Mouse (Mus musculus): ENCODE data around the gene Mpzl3. TPM values are rescaled to one million over a fixed set of nuclear protein-coding genes. Genes with fewer than 3 reads are reported as not detected.

Mpzl3 gene
- polyA plus RNA-seq, 1 experiment from 2014 or later: 1.3 TPM

DNA sequence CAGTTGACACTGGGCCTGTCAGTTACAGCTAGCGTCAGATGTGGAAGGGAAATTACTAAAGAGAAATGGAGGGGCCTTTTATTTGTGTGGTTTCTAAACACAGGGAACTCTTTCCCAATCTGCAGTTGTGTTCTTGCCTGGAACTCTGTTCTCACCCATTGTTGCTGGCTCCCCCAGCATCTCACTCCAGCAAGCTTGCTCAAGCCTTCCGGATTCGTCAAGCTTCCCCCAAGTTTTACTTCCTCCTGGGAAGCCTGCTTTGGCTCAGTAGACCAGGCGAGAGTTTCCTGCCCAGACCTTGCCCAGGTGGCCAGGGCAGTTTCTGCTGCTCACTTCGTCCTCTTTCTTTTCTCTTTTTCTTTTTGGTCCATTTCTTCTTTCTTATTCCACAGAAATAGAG is 29.6 kb downstream of the Mpzl3 start:
- H3K9me3 ChIP-seq (replicated peaks; ENCODE audit: control insufficient read depth, low read length): no peaks in the 10 kb centered on the region
- DNase-seq (ENCODE audit: low spot score): no peak

DNA sequence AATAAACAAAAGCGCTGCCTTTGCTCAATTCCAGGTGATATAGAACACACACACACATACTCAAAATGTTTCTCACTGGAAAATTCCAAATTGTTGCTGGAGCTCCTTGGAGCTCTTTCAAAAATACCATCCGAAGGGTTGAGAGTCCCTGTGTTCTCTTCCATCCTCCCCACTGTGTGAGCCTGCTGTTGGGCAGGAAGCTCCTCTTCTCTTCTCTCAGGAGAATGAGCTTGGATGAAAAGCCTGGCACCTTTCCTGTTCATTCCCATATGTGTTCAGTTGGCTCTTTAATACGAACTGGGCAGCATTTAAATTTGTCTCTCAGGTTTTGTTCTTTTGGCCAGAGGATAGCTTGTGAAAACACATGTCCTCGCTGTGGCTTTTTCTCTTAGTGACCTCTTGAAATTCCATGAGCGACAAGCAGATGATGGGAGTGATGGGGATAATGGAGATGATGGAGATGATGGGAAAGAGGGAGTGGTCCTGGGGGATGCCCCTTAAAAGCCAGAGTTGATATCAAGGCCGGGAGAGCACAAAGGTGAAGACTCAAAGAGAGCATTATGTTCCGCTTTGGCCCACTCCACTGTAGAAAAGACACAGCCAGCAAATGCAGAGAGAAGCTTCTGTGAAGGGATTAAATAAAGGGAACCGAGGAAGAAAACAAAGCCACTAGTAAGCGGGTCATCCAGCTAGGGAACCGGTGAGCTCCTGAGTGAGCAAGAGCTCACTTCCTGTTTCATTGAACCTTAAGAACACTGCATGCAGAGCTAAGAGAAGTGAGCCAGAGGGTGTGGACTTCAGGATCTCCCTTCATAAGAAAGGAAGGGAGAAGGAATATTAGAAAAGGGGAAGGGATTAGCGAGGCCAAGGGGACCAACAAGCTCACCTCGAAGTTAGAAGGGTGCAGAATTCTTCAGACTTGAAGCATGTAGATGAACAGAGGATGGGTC is 31.0 kb downstream of the Mpzl3 start:
- Histone ChIP-seq H3K9me3 (replicated peaks; ENCODE audit: control insufficient read depth, low read length) (no peaks in the 10 kb centered on the region), H3K4me1 (ENCODE audit: control insufficient read depth, insufficient read depth, low read length) (no peaks in the 10 kb centered on the region), H3K4me3 (ENCODE audit: low read depth, low read length) (no peak overlapping the region), H3K36me3 (ENCODE audit: control insufficient read depth, insufficient read depth, low read length) (no peaks in the 10 kb centered on the region), H3K9ac (ENCODE audit: low read length) (no peak overlapping the region), H3K27ac (ENCODE audit: low read depth, low read length) (no peak overlapping the region), H3K4me2 (ENCODE audit: low read length) (no peak overlapping the region), H3K27me3 (replicated peaks; ENCODE audit: control insufficient read depth, insufficient read depth, low read length) (no peaks in the 10 kb centered on the region)
- ATAC-seq: no peak
- no peak for DNase-seq (ENCODE audit: low spot score)
- 75% methylated on average over 12 of the region's 12 CpGs for WGBS

More for the DNA sequence above, 29.6 kb downstream of the Mpzl3 start:
- H3K36me3 ChIP-seq (ENCODE audit: control insufficient read depth, insufficient read depth, low read length): no peaks in the 10 kb centered on the region
- WGBS: 81% methylated on average over 5 of the region's 5 CpGs
- no peak overlapping the region for H3K9ac ChIP-seq (ENCODE audit: low read length)
- ATAC-seq: no peak
- H3K4me1 ChIP-seq (ENCODE audit: control insufficient read depth, insufficient read depth, low read length): no peaks in the 10 kb centered on the region
- no peak overlapping the region for H3K4me2 ChIP-seq (ENCODE audit: low read length)
- H3K27ac ChIP-seq (ENCODE audit: low read depth, low read length): no peak overlapping the region
- no peaks in the 10 kb centered on the region for H3K27me3 ChIP-seq (replicated peaks; ENCODE audit: control insufficient read depth, insufficient read depth, low read length)
- H3K4me3 ChIP-seq (ENCODE audit: low read depth, low read length): no peak overlapping the region

DNA sequence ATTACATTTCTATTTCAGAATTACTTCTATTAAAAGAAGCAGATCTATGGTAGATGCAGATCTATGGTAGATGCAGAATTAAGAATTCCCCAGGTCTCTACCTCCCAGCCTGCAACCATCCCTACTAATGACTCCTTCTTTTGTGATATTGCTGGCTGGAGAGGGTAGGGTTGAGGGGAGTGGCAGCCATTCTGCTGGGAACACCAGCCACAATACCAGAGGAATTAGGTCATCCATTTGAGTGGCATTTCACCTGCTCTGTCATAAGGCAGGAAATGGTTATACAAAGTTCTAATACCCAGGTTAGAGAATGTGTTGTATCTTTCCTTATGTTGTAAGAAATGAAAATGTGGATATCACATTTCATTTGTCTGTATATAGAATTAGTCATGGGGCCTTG is 33.1 kb downstream of the Mpzl3 start:
- Histone ChIP-seq H3K9me3 (replicated peaks; ENCODE audit: control insufficient read depth, low read length) (no peaks in the 10 kb centered on the region), H3K4me2 (ENCODE audit: low read length) (no peak overlapping the region), H3K4me1 (ENCODE audit: control insufficient read depth, insufficient read depth, low read length) (no peaks in the 10 kb centered on the region), H3K36me3 (ENCODE audit: control insufficient read depth, insufficient read depth, low read length) (no peaks in the 10 kb centered on the region), H3K27ac (ENCODE audit: low read depth, low read length) (no peak overlapping the region), H3K9ac (ENCODE audit: low read length) (no peak overlapping the region), H3K27me3 (replicated peaks; ENCODE audit: control insufficient read depth, insufficient read depth, low read length) (no peaks in the 10 kb centered on the region), H3K4me3 (ENCODE audit: low read depth, low read length) (no peak overlapping the region)
- DNase-seq (ENCODE audit: low spot score): no peak
- no peak for ATAC-seq

DNA sequence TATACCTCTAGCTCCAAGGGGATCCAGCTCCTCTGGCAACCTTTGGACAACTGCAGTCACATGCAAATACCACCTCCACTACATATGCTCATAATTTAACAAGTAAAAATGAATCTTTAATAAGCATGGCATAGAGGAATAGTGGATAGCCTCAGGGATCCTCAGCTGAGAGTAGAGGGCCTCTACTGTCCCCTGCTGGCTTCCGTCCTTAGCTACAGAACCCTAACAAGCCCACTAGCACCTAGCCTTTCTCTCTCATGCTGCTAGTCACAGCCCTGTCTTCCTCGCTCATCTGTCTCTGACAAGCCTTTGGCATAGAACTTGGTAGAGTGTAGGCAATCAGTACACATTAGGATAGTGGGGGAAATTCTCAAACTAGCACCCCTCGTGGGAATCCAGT is 35.8 kb downstream of the Mpzl3 start:
- WGBS: 63% methylated on average over 3 of the region's 3 CpGs
- Histone ChIP-seq H3K27ac (ENCODE audit: low read depth, low read length) (no peak overlapping the region), H3K4me1 (ENCODE audit: control insufficient read depth, insufficient read depth, low read length) (no peaks in the 10 kb centered on the region), H3K36me3 (ENCODE audit: control insufficient read depth, insufficient read depth, low read length) (no peaks in the 10 kb centered on the region), H3K27me3 (replicated peaks; ENCODE audit: control insufficient read depth, insufficient read depth, low read length) (no peaks in the 10 kb centered on the region), H3K9ac (ENCODE audit: low read length) (no peak overlapping the region), H3K9me3 (replicated peaks; ENCODE audit: control insufficient read depth, low read length) (no peaks in the 10 kb centered on the region), H3K4me2 (ENCODE audit: low read length) (no peak overlapping the region), H3K4me3 (ENCODE audit: low read depth, low read length) (no peak overlapping the region)
- DNase-seq (ENCODE audit: low spot score) (no peak), ATAC-seq (no peak)

DNA sequence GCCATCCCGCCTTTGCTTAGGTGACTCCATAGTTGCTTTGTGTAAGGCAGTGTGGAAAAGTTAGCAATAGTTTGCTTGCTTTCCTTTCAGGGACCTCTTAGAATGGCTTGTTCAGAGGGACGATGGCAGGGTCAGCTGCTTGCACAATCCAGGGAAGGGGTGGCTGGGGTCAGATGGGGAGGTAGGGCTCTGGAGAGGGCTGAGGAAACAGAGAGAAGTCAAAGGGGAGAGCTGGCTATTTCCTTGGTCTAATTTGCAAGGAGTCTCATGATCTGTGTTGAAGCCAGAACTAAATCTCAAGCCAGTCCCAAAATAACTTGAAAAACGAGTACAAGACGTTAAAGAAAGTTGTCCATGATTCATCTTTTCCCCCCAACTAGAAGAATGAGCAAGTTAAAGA is 37.7 kb downstream of the Mpzl3 start:
- no peaks in the 10 kb centered on the region for H3K36me3 ChIP-seq (ENCODE audit: control insufficient read depth, insufficient read depth, low read length)
- H3K9ac ChIP-seq (ENCODE audit: low read length): no peak overlapping the region
- no peak overlapping the region for H3K27ac ChIP-seq (ENCODE audit: low read depth, low read length)
- H3K9me3 ChIP-seq (replicated peaks; ENCODE audit: control insufficient read depth, low read length): no peaks in the 10 kb centered on the region
- ATAC-seq (no peak), DNase-seq (ENCODE audit: low spot score) (no peak)
- no peaks in the 10 kb centered on the region for H3K27me3 ChIP-seq (replicated peaks; ENCODE audit: control insufficient read depth, insufficient read depth, low read length)
- H3K4me1 ChIP-seq (ENCODE audit: control insufficient read depth, insufficient read depth, low read length): no peaks in the 10 kb centered on the region
- H3K4me3 ChIP-seq (ENCODE audit: low read depth, low read length): no peak overlapping the region
- WGBS: 76% methylated on average over 4 of the region's 4 CpGs
- H3K4me2 ChIP-seq (ENCODE audit: low read length): no peak overlapping the region

DNA sequence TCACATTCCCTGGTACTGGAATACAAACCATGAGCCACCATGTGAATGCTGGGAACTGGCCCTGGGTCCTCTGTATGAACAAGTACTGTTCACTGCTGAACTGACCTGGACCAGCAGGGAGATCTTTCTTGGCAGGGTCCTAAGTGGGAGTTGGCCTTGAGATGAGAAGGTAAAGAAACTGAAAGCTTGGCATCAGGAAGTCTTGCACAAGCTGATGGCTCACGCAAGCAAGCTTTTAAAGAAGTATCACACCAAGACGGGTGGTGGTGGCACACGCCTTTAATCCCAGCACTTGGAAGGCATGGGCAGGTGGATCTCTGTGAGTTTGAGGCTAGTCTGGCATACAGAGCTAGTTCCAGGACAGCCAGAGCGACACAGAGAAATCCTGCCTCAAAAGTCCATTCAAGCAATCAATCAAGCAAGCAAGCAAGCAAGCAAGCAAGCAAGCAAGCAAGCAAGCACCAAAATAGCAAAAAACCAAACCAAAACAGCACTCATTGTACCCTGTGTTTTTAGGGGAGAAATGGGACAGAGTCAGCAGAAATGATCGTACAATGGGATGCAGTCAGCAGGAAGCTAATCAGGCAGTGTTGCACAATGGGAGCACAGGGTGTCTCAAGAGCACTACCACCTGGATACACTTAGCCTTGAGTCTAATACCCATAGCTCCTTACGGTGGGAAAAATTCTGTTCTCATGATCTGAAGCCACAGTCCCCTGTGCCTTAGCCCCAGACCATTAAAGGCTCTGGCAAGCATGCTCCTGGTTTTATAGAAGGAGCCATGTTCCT is 40.4 kb downstream of the Mpzl3 start:
- ATAC-seq (no peak), DNase-seq (ENCODE audit: low spot score) (no peak)
- no peak overlapping the region for H3K9ac ChIP-seq (ENCODE audit: low read length)
- H3K4me1 ChIP-seq (ENCODE audit: control insufficient read depth, insufficient read depth, low read length): no peaks in the 10 kb centered on the region
- H3K27me3 ChIP-seq (replicated peaks; ENCODE audit: control insufficient read depth, insufficient read depth, low read length): no peaks in the 10 kb centered on the region
- H3K27ac ChIP-seq (ENCODE audit: low read depth, low read length): no peak overlapping the region
- no peaks in the 10 kb centered on the region for H3K36me3 ChIP-seq (ENCODE audit: control insufficient read depth, insufficient read depth, low read length)
- no peak overlapping the region for H3K4me2 ChIP-seq (ENCODE audit: low read length)
- no peak overlapping the region for H3K4me3 ChIP-seq (ENCODE audit: low read depth, low read length)
- H3K9me3 ChIP-seq (replicated peaks; ENCODE audit: control insufficient read depth, low read length): no peaks in the 10 kb centered on the region
- 77% methylated on average over 6 of the region's 6 CpGs for WGBS

DNA sequence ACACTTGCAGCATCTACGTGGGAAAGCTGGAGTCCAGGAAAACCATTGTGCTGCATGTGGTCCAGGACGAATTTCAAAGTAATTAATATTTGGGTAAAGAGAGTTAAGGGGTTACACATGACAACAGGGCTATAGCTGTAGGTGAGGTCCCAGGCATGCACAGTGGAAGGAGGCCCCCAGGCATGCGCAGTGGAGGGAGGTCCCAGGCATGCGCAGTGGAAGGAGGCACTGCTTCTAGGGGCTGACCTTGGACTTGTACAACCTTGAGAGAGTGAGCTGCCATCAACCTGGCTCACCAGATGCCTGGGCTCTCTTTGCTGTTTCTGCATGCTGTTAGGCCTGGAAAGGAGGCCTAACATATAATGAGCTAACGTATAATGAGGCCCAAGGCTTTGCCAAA is 42.9 kb downstream of the Mpzl3 start:
- no peak for ATAC-seq
- 83% methylated on average over 5 of the region's 5 CpGs for WGBS
- DNase-seq (ENCODE audit: low spot score): no peak
- H3K4me2 ChIP-seq (ENCODE audit: low read length): no peak overlapping the region
- H3K4me3 ChIP-seq (ENCODE audit: low read depth, low read length): no peak overlapping the region
- H3K27ac ChIP-seq (ENCODE audit: low read depth, low read length): no peak overlapping the region
- no peaks in the 10 kb centered on the region for H3K4me1 ChIP-seq (ENCODE audit: control insufficient read depth, insufficient read depth, low read length)
- H3K9me3 ChIP-seq (replicated peaks; ENCODE audit: control insufficient read depth, low read length): no peaks in the 10 kb centered on the region
- H3K27me3 ChIP-seq (replicated peaks; ENCODE audit: control insufficient read depth, insufficient read depth, low read length): no peaks in the 10 kb centered on the region
- no peaks in the 10 kb centered on the region for H3K36me3 ChIP-seq (ENCODE audit: control insufficient read depth, insufficient read depth, low read length)
- H3K9ac ChIP-seq (ENCODE audit: low read length): no peak overlapping the region

DNA sequence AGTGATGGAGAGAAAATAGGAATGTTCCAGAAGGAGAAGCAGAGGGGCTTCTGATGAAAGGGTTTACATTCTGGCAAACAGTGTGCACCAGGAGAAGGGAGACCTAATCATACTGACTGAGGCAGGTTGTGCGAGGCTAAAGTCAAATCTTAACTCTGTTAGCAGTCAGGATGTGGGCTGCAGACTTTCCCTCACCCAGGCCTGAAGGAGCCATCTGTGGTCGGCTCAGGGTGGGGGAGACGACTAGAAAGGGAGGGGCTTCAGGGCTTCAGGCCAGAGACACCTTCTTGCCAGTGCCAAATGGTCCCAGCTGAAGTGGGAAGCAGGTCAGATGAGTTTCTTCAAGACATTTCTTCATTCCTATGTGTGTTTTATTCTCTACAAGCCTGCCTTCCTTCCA is 43.4 kb downstream of the Mpzl3 start:
- Histone ChIP-seq H3K4me1 (ENCODE audit: control insufficient read depth, insufficient read depth, low read length) (no peaks in the 10 kb centered on the region), H3K27me3 (replicated peaks; ENCODE audit: control insufficient read depth, insufficient read depth, low read length) (no peaks in the 10 kb centered on the region), H3K9me3 (replicated peaks; ENCODE audit: control insufficient read depth, low read length) (no peaks in the 10 kb centered on the region), H3K4me2 (ENCODE audit: low read length) (no peak overlapping the region), H3K36me3 (ENCODE audit: control insufficient read depth, insufficient read depth, low read length) (no peaks in the 10 kb centered on the region), H3K9ac (ENCODE audit: low read length) (no peak overlapping the region), H3K27ac (ENCODE audit: low read depth, low read length) (no peak overlapping the region), H3K4me3 (ENCODE audit: low read depth, low read length) (no peak overlapping the region)
- WGBS: 66% methylated on average over 3 of the region's 3 CpGs
- ATAC-seq (no peak), DNase-seq (ENCODE audit: low spot score) (no peak)

DNA sequence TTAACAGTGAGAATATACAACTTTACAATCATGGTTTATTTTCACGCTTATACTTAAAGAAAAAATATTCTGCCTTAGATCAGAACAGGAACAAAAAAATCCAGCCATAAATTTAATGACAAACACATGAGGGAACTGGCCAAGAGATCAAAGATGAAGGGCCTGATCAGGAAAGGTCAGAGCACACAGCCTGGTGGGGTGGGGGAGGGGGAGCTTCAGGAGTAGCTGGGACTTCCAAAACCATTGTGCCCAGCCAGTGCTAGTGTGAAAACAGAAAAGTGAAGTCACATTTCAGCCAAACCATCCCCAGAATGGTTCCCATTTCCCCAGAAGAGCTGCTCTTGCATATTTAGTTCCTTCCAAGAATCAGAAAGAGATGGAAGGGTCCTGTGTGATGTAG is 47.5 kb downstream of the Mpzl3 start:
- Histone ChIP-seq H3K36me3 (ENCODE audit: control insufficient read depth, insufficient read depth, low read length) (no peaks in the 10 kb centered on the region), H3K4me3 (ENCODE audit: low read depth, low read length) (no peak overlapping the region), H3K27me3 (replicated peaks; ENCODE audit: control insufficient read depth, insufficient read depth, low read length) (no peaks in the 10 kb centered on the region), H3K9ac (ENCODE audit: low read length) (no peak overlapping the region), H3K4me1 (ENCODE audit: control insufficient read depth, insufficient read depth, low read length) (no peaks in the 10 kb centered on the region), H3K9me3 (replicated peaks; ENCODE audit: control insufficient read depth, low read length) (no peaks in the 10 kb centered on the region), H3K27ac (ENCODE audit: low read depth, low read length) (no peak overlapping the region), H3K4me2 (ENCODE audit: low read length) (no peak overlapping the region)
- WGBS: 97% methylated on average over 1 of the region's 1 CpGs
- DNase-seq (ENCODE audit: low spot score) (no peak), ATAC-seq (no peak)

All from forebrain, embryonic 14.5 days (tissue).